Mouse (Mus musculus) right cerebral cortex, postnatal 4 days (tissue): ENCODE results near the gene Gpc1.

Experiments
- DNase-seq: peaks from one replicate; pipeline ENCODE4 v3.0.0-alpha.2; 2022

The Gpc1 gene

GRCm38 (mm10) chr1:92833987-92834706, 2.7 kb downstream of the Gpc1 start:
- peak; percentile 88 for DNase-seq

DNA sequence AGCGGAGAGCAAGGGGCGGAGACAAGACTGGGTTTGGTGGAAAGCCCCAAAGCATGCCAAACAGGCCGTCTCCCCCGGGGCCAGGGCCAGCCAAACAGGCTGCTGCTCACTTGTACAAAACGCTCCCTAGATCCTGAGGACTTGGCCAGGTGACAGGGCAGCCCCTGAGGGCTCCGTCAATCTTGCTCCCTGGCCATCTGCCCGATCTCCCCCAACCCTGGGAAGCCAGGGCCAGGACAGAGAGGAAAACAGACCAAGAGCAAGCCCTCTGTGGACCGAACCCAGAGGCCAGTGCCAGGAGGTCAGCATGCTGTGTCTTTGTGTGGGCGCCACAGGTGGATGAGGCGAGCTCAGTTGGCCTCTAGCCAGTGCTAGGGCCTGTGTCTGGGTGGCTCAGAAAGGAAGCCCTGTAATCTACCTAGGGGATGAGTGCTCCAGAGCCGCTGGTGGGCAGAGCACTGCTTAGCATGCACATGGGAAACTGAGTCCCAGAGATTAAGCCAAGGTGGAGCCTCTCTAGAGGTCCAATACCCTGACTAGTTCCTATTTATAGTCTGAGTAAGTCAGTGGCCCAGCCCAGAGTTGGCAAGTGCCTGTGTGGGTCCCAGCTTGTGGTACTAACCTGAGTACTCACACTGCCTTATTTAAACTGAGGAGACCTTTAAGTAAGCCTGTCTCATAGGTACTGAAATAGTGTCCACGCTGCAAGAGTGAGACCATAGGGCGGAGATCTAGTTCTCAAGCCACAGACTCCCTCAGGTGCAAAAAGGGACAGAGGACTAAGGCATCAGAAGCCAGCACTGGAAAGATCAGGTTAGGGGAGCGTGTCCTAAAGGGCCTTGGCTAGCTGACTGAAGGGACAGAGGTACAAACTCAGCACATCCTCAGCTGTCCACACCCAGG, 6.7 kb downstream of the Gpc1 start:
- DNase-seq, result no peak

GRCm38 (mm10) chr1:92839211-92839610, 7.8 kb downstream of the Gpc1 start:
- no peak for DNase-seq

GRCm38 (mm10) chr1:92840231-92840890, 8.9 kb downstream of the Gpc1 start:
- no peak for DNase-seq

GRCm38 (mm10) chr1:92841427-92841826, 10.0 kb downstream of the Gpc1 start:
- DNase-seq, result no peak

GRCm38 (mm10) chr1:92845889-92846288, 14.4 kb downstream of the Gpc1 start:
- DNase-seq, result no peak

- DNase-seq, result peak; percentile 82
Measured at GRCm38 (mm10) chr1:92847873-92848839, 16.7 kb downstream of the Gpc1 start.

DNA sequence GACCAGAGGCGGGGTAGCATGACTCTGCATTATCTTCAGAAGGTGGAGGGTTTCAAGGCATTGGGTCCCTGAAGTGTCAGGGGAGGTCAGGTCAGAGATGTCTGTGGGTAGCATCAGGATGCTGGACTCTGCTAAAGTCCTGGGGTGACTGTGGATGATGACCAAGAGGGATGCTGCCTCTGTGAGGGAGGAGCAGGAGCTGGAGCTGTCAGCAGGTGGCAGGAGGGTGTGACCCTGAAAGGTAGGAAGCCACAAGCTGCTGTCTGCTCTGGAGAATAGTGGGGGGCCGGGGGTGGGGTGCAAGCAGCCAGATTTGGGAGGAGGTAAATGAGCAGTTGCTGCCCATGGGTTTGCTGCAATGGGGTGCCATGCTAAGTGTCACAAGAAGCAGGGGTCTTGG, 18.0 kb downstream of the Gpc1 start:
- no peak for DNase-seq

DNA sequence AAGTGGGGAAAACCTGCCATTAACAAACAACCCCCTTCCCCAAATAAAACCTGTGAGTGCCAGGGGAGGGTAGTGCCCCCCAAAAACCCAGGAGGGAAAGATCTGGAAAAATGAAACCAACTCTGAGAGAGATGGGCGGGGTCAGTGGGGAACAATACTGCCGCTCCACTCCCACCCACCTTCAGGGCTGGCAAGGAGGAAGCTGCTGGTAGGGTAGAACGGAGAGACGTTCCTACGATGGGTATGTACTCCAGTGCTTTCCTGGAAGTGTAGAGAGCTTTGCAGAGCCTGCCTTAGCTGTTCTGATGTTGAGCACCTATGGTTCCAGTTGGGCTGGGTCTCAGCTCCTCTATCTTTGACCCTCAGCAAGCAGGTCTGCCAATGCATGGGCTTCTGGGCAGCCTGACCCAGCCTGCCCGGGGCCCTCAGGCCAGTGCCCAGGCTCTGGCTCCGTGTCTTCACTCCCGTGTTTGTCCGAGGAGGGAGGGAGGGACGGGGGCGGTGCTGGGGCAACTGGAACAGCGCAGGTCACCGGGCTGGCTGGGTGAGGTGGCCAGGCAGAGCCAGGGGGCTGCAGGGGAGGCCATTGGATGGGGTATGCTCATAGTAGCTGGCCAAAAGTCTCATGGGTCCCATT, 18.6 kb downstream of the Gpc1 start:
- no peak for DNase-seq

DNA sequence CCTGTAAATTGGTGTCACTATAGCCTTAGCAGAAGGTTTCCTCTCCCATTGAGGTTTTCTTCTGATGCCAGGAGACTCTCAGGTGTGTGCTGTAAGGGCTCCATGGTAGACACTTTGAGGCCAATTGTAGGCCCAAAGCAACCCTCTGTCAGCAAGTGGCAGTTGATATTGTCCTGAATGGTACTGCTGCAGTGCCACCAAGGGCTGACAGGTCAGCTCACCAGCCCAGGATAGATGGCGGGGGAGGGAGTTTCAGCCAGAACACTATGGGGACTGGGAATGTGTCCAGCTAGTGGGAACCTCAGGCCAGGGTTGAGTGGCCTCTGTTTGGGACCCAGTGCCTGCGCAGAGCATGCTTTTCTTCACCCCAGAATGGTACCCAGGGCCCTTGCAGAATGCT, 21.0 kb downstream of the Gpc1 start:
- DNase-seq, result no peak

GRCm38 (mm10) chr1:92861503-92861902, 30.1 kb downstream of the Gpc1 start:
- no peak for DNase-seq

GRCm38 (mm10) chr1:92863268-92863667, 31.8 kb downstream of the Gpc1 start:
- DNase-seq, result no peak

DNA sequence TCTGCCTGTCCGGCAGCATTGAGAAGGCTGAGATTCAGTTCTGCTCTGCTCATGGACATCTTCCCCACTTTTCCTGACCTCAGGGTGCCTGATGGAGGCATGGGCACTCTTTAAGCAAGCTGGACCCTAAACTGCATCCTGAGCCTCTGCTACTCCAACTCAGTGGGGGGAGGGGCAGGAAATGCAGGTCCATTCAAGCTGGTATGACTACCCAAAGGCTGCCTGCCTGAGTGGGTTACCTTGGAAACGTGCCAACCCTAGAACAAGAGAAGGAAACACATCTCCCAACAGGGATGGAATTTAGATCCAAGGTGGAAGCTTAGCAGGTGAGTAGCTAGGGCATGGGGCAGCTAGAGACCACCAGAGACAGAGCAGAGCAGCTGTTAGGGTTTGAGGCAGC, 34.7 kb downstream of the Gpc1 start:
- DNase-seq, result no peak

DNA sequence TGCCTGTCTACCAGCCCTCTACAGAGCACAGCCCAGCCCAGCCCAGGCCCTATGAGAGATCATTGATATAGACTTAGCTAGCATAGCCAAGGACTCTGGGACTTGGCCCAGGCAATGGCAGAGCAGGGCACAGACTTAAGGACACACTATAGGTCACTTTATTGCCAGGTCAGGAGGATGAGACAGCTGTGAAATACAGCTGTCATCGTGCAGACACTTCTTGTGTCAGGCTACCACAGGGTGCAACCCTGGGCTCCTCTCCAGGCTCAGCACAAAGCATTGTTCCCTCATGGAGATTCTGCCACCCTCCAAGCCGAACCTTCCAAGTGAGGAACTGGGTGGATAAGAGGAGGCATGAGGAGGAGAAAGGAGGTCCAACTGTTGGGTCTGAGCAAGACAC, 38.5 kb downstream of the Gpc1 start:
- DNase-seq, result no peak

GRCm38 (mm10) chr1:92872666-92873065, 41.2 kb downstream of the Gpc1 start:
- no peak for DNase-seq

GRCm38 (mm10) chr1:92874011-92874410, 42.6 kb downstream of the Gpc1 start:
- DNase-seq, result no peak

GRCm38 (mm10) chr1:92875360-92876111, 44.1 kb downstream of the Gpc1 start:
- no peak for DNase-seq

DNA sequence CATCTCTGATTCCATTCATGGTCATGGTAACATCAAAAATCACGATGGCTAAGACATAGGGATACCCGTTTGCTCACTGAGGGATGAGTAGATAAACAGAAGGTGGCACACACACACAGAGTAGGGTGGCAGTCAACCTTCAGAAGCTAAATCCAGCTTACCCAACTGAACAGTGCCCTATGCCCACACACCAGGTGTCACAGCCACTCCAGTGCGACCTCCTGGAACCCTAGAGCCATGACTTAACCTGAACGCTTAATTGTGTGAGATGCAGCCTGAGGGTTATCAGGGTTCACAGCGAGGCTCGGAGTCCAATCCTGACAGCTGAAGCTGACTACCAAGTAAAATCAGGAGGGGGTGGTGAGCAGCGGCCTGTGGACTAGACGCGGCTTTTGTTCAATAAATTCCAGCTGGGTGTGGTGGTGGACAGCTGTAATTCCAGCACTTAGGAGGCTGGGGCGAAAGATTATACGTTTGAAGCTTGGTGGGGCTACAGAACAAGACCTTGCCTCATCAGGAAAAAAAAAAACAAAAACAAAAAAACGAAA, 46.1 kb downstream of the Gpc1 start:
- no peak for DNase-seq

DNA sequence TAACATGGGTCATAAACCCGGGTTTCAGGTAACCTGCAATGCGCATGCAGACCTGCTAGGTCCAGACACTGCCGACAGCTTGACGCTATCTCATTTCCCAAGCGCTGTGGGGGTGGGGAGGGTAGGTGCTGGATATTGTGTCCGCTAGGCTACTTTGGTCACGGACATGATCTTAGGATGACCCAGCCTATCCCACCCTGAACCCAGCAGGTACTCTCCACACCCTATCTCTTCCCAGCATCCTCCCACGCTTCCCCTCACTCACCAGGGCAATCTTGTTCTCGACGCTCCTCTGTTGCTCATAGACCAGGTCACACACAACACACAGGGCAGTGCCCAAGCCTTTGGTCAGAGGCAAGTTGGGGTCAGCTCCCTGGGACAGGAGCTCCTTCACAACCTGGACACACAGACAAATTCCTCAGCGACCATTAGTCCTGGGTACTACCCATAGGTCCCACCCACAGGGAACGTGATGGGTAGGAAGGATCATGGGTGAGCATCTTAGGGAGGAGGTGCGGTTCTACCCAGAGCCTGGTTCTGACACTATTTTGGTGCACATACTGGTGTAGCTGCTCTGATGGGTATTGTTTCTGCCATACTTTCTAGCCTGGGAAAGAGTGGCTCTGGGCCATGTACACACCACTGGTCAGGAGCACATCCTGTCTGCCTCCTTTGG, 46.8 kb downstream of the Gpc1 start:
- no peak for DNase-seq

DNA sequence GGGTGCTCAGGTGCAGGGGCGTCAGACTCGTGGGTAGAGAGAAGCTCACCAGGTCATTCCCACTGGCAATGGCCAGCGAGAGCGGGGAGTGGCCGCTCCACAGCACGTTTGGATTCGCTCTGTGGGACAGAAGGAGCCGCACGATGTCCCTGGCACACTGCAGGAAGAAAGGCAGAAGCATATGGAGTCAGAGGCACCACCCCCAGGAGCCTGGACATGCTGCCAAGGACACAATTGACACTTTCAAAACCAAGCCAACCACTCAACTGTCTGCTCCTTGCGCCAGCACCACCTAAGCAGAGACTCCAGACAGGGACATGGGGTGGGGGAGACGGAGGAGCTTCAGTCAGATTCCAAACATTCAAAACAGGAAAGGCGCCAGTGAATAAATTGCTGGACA, 47.8 kb downstream of the Gpc1 start:
- DNase-seq, result no peak
